Mouse (Mus musculus) heart, embryonic 12.5 days (tissue): ENCODE measurements around the gene 4930535I16Rik. TPM values are rescaled to one million over a fixed set of nuclear protein-coding genes. Genes with fewer than 3 reads are reported as not detected.
A peak's percentile ranks its signal among the peaks of the same experiment; 100 is the strongest.

Experiments
- ATAC-seq: fragments of 200-750 bp; cut with Nextera tagmentation; 2 replicates; pipeline ENCODE4 v1.8.0; 2017; ENCODE audit warnings: moderate TSS enrichment, moderate library complexity; ENCODE audit not compliant: insufficient number of reproducible peaks, low FRiP score
- H3K27ac ChIP-seq: fragments of 300-500 bp; sonication (generic); 2 replicates; pipeline ENCODE4 v1.5.1; 2016; ENCODE audit warnings: mild to moderate bottlenecking, moderate library complexity; ENCODE audit not compliant: poor library complexity, severe bottlenecking
- H3K27me3 ChIP-seq: fragments of 300-500 bp; sonication (generic); replicated peaks from 2 replicates; pipeline ENCODE4 v1.6.1; 2016; ENCODE audit warnings: mild to moderate bottlenecking, moderate library complexity
- H3K36me3 ChIP-seq: fragments of 300-500 bp; sonication (generic); 2 replicates; pipeline ENCODE4 v1.6.1; 2016; ENCODE audit warnings: mild to moderate bottlenecking, moderate library complexity
- H3K4me1 ChIP-seq: fragments of 300-500 bp; sonication (generic); replicated peaks from 2 replicates; pipeline ENCODE4 v1.6.1; 2016; ENCODE audit warnings: mild to moderate bottlenecking
- H3K4me2 ChIP-seq: fragments of 300-500 bp; sonication (generic); 2 replicates; pipeline ENCODE4 v1.6.1; 2016; ENCODE audit warnings: mild to moderate bottlenecking, moderate library complexity
- H3K4me3 ChIP-seq: fragments of 300-500 bp; sonication (generic); 2 replicates; pipeline ENCODE4 v1.5.1; 2016; ENCODE audit warnings: mild to moderate bottlenecking
- H3K9ac ChIP-seq: fragments of 300-500 bp; sonication (generic); 2 replicates; pipeline ENCODE4 v1.6.1; 2016; ENCODE audit warnings: mild to moderate bottlenecking, moderate library complexity
- H3K9me3 ChIP-seq: fragments of 300-500 bp; sonication (generic); replicated peaks from 2 replicates; pipeline ENCODE4 v1.6.1; 2016; ENCODE audit warnings: mild to moderate bottlenecking, moderate library complexity
- WGBS: fragments of 180-500 bp; shearing (Covaris S2); methylation state at CpG from one replicate; pipeline ENCODE4 v1.1.7; 2016; 5-methylcytosine and 5-hydroxymethylcytosine counted together
- polyA plus RNA-seq: library from polyadenylated mRNA; unstranded; fragments of >200 nt; fragmentation: Nextera tagmentation; extraction: Ambion mirVana; gene quantifications from 2 replicates; pipeline ENCODE4 v1.2.1, GENCODE M21; 2016

The 4930535I16Rik gene
- polyA plus RNA-seq = not detected in 2 replicates

DNA sequence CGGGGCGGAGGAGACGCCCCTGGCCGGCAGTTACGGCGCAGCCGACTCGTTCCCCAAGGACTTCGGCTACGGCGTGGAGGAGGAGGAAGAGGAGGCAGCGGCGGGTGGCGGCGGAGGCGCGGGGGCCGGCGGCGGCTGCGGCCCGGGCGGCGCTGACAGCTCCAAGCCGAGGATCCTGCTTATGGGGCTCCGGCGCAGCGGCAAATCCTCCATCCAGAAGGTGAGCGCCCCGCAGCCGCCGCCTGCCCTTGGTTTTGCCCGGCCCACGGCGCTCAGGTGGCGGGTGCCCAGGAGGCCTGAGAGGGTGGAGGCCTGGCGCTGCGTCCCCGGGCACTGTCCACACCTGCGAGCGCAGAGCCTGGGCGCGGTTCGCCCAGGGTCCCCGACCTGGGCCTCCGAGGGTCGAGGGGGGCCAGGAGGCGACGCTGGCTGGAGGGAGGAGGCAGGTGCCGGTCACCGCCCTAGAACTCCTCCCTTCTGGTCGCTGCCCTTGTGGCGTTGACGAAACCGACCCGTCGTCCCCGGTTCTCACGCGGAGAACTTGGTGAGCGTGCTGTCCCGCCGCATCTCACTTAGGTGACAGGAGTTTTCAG, at the start of gene 4930535I16Rik:
Gene 4930535I16Rik, minus strand, starts transcription at position 475 of the 593 bp plus-strand sequence.
- H3K27ac ChIP-seq = peak within 1 kb of the TSS; percentile 82
- H3K27me3 ChIP-seq = no peaks in the 10 kb centered on the region
- peak within 1 kb of the TSS; percentile 92 for H3K9ac ChIP-seq
- peak within 1 kb of the TSS; percentile 75 for H3K4me3 ChIP-seq
- WGBS = under 1% methylated on average over 39 of the region's 63 CpGs
- no peaks in the 10 kb centered on the region for H3K9me3 ChIP-seq
- peaks cover 33% of the 10 kb centered on the region for H3K36me3 ChIP-seq
- H3K4me1 ChIP-seq = peaks cover 17% of the 10 kb centered on the region
- peak within 1 kb of the TSS; percentile 84 for H3K4me2 ChIP-seq
- peak; percentile 55 for ATAC-seq

DNA sequence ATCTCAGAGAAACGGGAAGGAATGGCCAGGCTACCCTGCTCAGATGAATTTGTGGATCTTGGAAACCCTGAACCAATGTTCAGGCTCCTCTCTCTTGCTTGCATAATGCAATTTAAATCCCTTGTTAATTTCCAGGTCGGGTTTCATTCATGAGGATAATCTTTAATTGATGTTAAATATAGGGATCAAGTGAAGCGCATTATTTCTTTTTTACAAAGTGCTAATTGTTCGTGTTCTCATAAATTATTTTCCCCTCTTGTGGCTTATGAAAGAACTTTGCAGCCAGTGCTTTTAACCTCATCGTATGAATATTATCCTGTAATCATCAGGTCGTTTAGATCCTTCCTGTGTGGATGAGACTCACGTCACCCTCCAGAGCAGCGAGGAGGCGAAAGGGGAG, 44.9 kb upstream of the 4930535I16Rik start:
- ATAC-seq = no peak
- H3K4me1 ChIP-seq = peaks cover 27% of the 10 kb centered on the region
- no peaks in the 10 kb centered on the region for H3K36me3 ChIP-seq
- H3K9me3 ChIP-seq = no peaks in the 10 kb centered on the region
- H3K27ac ChIP-seq = no peak overlapping the region
- 72% methylated on average over 9 of the region's 9 CpGs for WGBS
- H3K4me2 ChIP-seq = no peak overlapping the region
- no peak overlapping the region for H3K4me3 ChIP-seq
- no peak overlapping the region for H3K9ac ChIP-seq
- H3K27me3 ChIP-seq = peaks cover 2% of the 10 kb centered on the region; the same call in 1 of the 2 replicates

DNA sequence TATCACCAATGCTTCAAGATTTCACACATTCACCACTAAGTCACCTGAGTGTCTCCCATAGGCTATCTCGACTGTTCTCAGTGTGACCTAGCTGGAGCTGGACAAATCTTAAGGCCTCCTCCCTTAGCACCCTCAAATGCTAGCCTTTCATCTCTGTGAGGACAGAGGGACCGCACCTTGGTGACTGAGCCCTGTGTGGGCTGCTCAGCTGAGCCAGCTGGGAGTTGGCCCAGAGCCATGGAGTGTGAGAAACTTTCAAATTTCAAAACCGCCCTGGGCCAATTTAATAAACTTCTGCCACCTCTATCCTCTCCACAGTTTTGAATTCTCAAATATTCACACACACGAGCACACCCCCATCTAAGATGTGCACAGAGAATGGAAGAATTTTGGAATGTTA, 43.1 kb upstream of the 4930535I16Rik start:
- Histone ChIP-seq H3K36me3 (no peaks in the 10 kb centered on the region), H3K4me3 (no peak overlapping the region), H3K9me3 (no peaks in the 10 kb centered on the region), H3K9ac (no peak overlapping the region), H3K27ac (no peak overlapping the region), H3K4me2 (peak overlapping the region; percentile 36; the same call in 1 of the 2 replicates), H3K4me1 (peaks cover 30% of the 10 kb centered on the region), H3K27me3 (peaks cover 11% of the 10 kb centered on the region)
- WGBS = 44% methylated on average over 4 of the region's 4 CpGs
- no peak for ATAC-seq

- H3K4me1 ChIP-seq = peaks cover 26% of the 10 kb centered on the region
- H3K27ac ChIP-seq = no peak overlapping the region
- no peaks in the 10 kb centered on the region for H3K9me3 ChIP-seq
- ATAC-seq = no peak
- H3K9ac ChIP-seq = no peak overlapping the region
- no peaks in the 10 kb centered on the region for H3K36me3 ChIP-seq
- H3K4me3 ChIP-seq = no peak overlapping the region
- H3K4me2 ChIP-seq = no peak overlapping the region
- WGBS = 65% methylated on average over 4 of the region's 4 CpGs
- H3K27me3 ChIP-seq = peaks cover 22% of the 10 kb centered on the region
These were observed 40.1 kb upstream of the 4930535I16Rik start for GRCm38 (mm10) chr4:123957891-123958290.

- no peak overlapping the region; the same call in 1 of the 2 replicates for H3K4me3 ChIP-seq
These were observed 39.6 kb upstream of the 4930535I16Rik start for GRCm38 (mm10) chr4:123957492-123957808.

GRCm38 (mm10) chr4:123956703-123957491, 39.1 kb upstream of the 4930535I16Rik start:
- Histone ChIP-seq H3K27me3 (peaks cover 27% of the 10 kb centered on the region), H3K9me3 (no peaks in the 10 kb centered on the region), H3K4me2 (peak overlapping the region; percentile 62), H3K27ac (no peak overlapping the region), H3K4me3 (peak overlapping the region; percentile 31), H3K9ac (peak overlapping the region; percentile 39; the same call in 1 of the 2 replicates), H3K36me3 (no peaks in the 10 kb centered on the region), H3K4me1 (peaks cover 24% of the 10 kb centered on the region)
- WGBS = 5% methylated on average over 31 of the region's 31 CpGs
- ATAC-seq = peak; percentile 79

More at GRCm38 (mm10) chr4:123957492-123957808, 39.6 kb upstream of the 4930535I16Rik start:
- peaks cover 22% of the 10 kb centered on the region for H3K27me3 ChIP-seq
- H3K4me1 ChIP-seq = peaks cover 26% of the 10 kb centered on the region
- ATAC-seq = no peak
- H3K9me3 ChIP-seq = no peaks in the 10 kb centered on the region
- WGBS = 51% methylated on average over 4 of the region's 4 CpGs
- no peak overlapping the region for H3K27ac ChIP-seq
- H3K36me3 ChIP-seq = no peaks in the 10 kb centered on the region
- H3K4me2 ChIP-seq = peak overlapping the region; percentile 62; the same call in 1 of the 2 replicates
- H3K9ac ChIP-seq = no peak overlapping the region

- H3K27me3 ChIP-seq = peaks cover 32% of the 10 kb centered on the region
- no peak overlapping the region for H3K27ac ChIP-seq
- ATAC-seq = no peak
- no peak overlapping the region for H3K4me3 ChIP-seq
- WGBS = 47% methylated on average over 7 of the region's 8 CpGs
- peaks cover 8% of the 10 kb centered on the region; the same call in 1 of the 2 replicates for H3K4me1 ChIP-seq
- H3K4me2 ChIP-seq = no peak overlapping the region
- H3K9ac ChIP-seq = no peak overlapping the region
- no peaks in the 10 kb centered on the region for H3K9me3 ChIP-seq
- no peaks in the 10 kb centered on the region for H3K36me3 ChIP-seq
These were observed 34.2 kb upstream of the 4930535I16Rik start for GRCm38 (mm10) chr4:123952059-123952458.

DNA sequence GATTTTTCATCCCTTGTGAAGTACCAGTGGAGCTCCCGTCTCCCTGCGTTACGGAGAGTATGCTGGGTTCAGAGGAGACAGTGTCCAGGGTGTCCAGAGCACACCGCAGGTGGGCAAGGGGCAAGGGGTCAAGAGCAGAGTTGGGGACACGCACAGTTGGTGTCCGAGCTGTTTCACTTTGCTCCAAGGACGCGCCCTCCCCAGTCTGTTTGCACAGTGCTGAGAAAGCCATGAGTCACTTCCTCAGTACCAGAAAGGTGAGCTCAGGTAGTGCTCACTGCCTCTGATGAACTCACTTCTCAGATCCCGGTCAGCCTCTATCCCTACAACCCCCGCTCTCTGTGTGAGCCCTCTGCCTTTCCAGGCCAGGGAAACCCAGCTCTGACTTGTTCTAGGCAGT, 31.8 kb upstream of the 4930535I16Rik start:
- H3K9ac ChIP-seq = no peak overlapping the region
- no peak for ATAC-seq
- H3K4me3 ChIP-seq = no peak overlapping the region
- H3K4me2 ChIP-seq = no peak overlapping the region
- no peak overlapping the region for H3K27ac ChIP-seq
- H3K9me3 ChIP-seq = no peaks in the 10 kb centered on the region
- H3K36me3 ChIP-seq = no peaks in the 10 kb centered on the region
- H3K27me3 ChIP-seq = peaks cover 23% of the 10 kb centered on the region; the same call in 1 of the 2 replicates
- no peaks in the 10 kb centered on the region for H3K4me1 ChIP-seq
- 74% methylated on average over 10 of the region's 10 CpGs for WGBS

- Histone ChIP-seq H3K4me3 (no peak overlapping the region), H3K4me2 (no peak overlapping the region), H3K9me3 (no peaks in the 10 kb centered on the region), H3K4me1 (no peaks in the 10 kb centered on the region), H3K36me3 (no peaks in the 10 kb centered on the region), H3K27ac (no peak overlapping the region), H3K9ac (no peak overlapping the region), H3K27me3 (peaks cover 23% of the 10 kb centered on the region; the same call in 1 of the 2 replicates)
- 79% methylated on average over 6 of the region's 6 CpGs for WGBS
- no peak for ATAC-seq
These were observed 31.1 kb upstream of the 4930535I16Rik start for GRCm38 (mm10) chr4:123948901-123949300.

- Histone ChIP-seq H3K4me1 (no peaks in the 10 kb centered on the region), H3K4me3 (no peak overlapping the region), H3K36me3 (no peaks in the 10 kb centered on the region), H3K4me2 (no peak overlapping the region), H3K9me3 (no peaks in the 10 kb centered on the region), H3K27ac (no peak overlapping the region), H3K9ac (no peak overlapping the region), H3K27me3 (peaks cover 16% of the 10 kb centered on the region; the same call in 1 of the 2 replicates)
- 43% methylated on average over 5 of the region's 5 CpGs for WGBS
- ATAC-seq = no peak
These were observed 29.3 kb upstream of the 4930535I16Rik start for GRCm38 (mm10) chr4:123947149-123947548.

DNA sequence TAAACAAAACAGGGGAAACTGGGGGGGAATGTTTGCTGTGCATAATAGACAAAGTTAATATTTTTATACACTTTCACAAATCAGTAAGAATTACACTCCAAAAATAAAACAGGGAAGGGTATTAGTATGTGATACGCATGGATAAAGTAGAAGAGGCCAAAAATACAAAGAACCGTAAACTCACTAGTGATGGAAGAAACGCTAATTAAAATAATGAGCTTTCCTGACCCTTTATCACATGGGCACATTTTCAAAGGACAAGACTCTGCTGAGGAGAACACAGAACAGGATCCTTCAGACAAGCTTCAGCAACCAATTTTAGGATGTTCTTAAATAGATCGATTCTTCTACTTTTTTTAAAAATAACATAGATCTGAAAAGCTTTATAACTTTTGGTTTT, 28.9 kb upstream of the 4930535I16Rik start:
- ATAC-seq = no peak
- no peaks in the 10 kb centered on the region for H3K4me1 ChIP-seq
- H3K9me3 ChIP-seq = no peaks in the 10 kb centered on the region
- H3K36me3 ChIP-seq = no peaks in the 10 kb centered on the region
- WGBS = 78% methylated on average over 4 of the region's 4 CpGs
- H3K27ac ChIP-seq = no peak overlapping the region
- H3K9ac ChIP-seq = no peak overlapping the region
- H3K27me3 ChIP-seq = 0 out of 2 replicates have a peak, but pooled peaks cover 13% of the 10 kb centered on the region
- H3K4me3 ChIP-seq = no peak overlapping the region
- H3K4me2 ChIP-seq = no peak overlapping the region
